Mouse (Mus musculus) kidney, postnatal 4 days (tissue): ENCODE measurements around the gene Popdc2.
"Not testable (repeated sequence)": the region's sequence is repeated elsewhere in the genome, so short reads cannot be mapped to it uniquely, and the experiment has no call there.

Experiments
- DNase-seq, 2 experiments: peaks; one replicate each; pipeline ENCODE4 v3.0.0; 2021; ENCODE audit warnings: mixed read lengths in 2 of 2

Gene Popdc2

GRCm38 (mm10) chr16:38361933-38362332 is at the start of gene Popdc2:
Popdc2 (plus strand) TSS chr16:38362209.
- DNase-seq, result peak in 1 of 2 experiments; percentile 26

GRCm38 (mm10) chr16:38318492-38318891 is 43.5 kb upstream of the Popdc2 start:
- no peak for DNase-seq

- DNase-seq, result no peak
Observed at GRCm38 (mm10) chr16:38319087-38319486, 42.9 kb upstream of the Popdc2 start.

- peak; percentile 54 to 64 for DNase-seq
Observed at GRCm38 (mm10) chr16:38321452-38321935, 40.5 kb upstream of the Popdc2 start.

GRCm38 (mm10) chr16:38324311-38324710 is 37.7 kb upstream of the Popdc2 start:
- no peak for DNase-seq

- DNase-seq, result no peak
Observed at GRCm38 (mm10) chr16:38326778-38327397, 35.1 kb upstream of the Popdc2 start.

- no peak for DNase-seq
Observed at GRCm38 (mm10) chr16:38329340-38329739, 32.7 kb upstream of the Popdc2 start.

- DNase-seq, result peak in 1 of 2 experiments; percentile 28
Observed at GRCm38 (mm10) chr16:38334431-38334830, 27.6 kb upstream of the Popdc2 start.

- not testable (repeated sequence) for DNase-seq
Observed at GRCm38 (mm10) chr16:38338077-38338476, 23.9 kb upstream of the Popdc2 start.

- peak; percentile 87 to 92 for DNase-seq
Observed at GRCm38 (mm10) chr16:38341396-38342324, 20.3 kb upstream of the Popdc2 start, which contains the start of gene Maats1. Maats1 (minus strand) TSS chr16:38342143.

GRCm38 (mm10) chr16:38344941-38345725 is 16.9 kb upstream of the Popdc2 start:
- DNase-seq, result peak; percentile 22 to 43

GRCm38 (mm10) chr16:38346529-38347325 is 15.3 kb upstream of the Popdc2 start, which contains the start of the genes Cox17 and Gm21987:
Cox17 (plus strand) TSS chr16:38346991.
Gm21987 (plus strand) TSS chr16:38347040.
- peak; percentile 91 to 95 for DNase-seq

GRCm38 (mm10) chr16:38347588-38347987 is 14.4 kb upstream of the Popdc2 start:
- no peak for DNase-seq

- DNase-seq, result no peak
Observed at GRCm38 (mm10) chr16:38348217-38348761, 13.7 kb upstream of the Popdc2 start.

- no peak for DNase-seq
Observed at GRCm38 (mm10) chr16:38349881-38350280, 12.1 kb upstream of the Popdc2 start.

GRCm38 (mm10) chr16:38350361-38350855 is 11.6 kb upstream of the Popdc2 start:
- no peak for DNase-seq

GRCm38 (mm10) chr16:38350939-38351338 is 11.1 kb upstream of the Popdc2 start:
- no peak for DNase-seq

GRCm38 (mm10) chr16:38352031-38352430 is 10.0 kb upstream of the Popdc2 start:
- DNase-seq, result no peak

GRCm38 (mm10) chr16:38352851-38353250 is 9.2 kb upstream of the Popdc2 start:
- no peak for DNase-seq

GRCm38 (mm10) chr16:38353642-38354041 is 8.4 kb upstream of the Popdc2 start:
- DNase-seq, result no peak
